Mouse (Mus musculus) T-cell, adult 2 months (primary cell): ENCODE results near the gene Lrp2bp.

Source experiments
- DNase-seq: peaks from one replicate; pipeline ENCODE4 v3.0.0; 2022; ENCODE audit warnings: low spot score

Gene Lrp2bp

DNA sequence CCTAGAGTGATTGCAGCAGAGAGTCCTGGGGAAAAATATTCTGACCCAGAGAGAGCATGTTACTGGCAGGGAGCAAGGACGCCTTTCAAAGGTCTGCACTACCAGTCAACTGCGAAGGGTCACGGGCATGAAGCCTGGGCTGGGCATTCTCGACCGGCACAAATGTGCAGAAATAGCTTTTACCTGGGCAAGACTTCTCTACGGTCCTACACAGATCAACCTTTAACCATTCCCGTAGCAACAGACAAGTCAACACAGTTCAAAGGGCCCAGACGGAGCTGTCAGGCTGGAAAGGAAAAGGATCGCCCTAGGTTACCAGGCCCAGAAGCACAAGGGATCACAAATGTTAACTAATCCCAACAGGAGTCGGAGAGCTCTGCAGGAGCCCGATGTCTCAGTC is 37.1 kb downstream of the Lrp2bp start:
- DNase-seq = no peak

DNA sequence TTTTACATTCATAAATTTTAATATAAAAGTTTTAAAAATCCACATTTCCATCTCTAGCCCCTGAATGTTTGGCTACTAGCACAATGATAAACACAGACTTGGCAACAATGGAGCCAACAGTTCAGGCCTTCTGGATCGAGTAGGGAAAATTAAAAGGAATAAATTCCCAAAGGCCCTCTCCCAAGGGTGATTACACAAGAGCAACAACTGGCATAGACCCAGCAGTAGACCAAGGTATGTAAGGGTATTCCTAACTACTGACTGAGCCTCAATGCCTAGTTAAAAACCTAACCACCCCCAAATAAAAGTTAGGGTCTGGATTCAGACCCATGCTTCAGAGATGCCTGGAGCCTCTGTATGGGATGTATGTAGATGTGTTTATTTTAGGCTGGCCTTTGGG is 40.6 kb downstream of the Lrp2bp start:
- no peak for DNase-seq

DNA sequence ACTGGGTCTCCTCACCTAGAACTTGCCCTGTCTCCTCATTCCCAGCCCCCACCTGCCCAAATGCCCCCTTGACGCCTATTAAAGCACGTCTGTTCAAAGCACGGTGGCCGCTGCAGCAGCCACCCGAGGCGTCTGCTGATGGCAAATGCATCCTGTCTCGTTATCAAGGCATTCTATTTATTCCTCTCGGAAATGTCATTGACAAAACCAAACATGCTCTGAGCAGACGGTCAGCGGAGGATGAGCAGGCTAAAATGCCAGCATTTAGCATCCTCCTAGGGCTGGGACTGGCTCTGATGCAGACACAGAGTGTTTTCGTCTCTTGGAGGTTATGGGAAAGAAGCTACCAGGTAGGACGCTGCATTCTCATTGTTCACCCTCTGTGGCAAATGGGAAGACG is 41.2 kb downstream of the Lrp2bp start:
- no peak for DNase-seq

DNA sequence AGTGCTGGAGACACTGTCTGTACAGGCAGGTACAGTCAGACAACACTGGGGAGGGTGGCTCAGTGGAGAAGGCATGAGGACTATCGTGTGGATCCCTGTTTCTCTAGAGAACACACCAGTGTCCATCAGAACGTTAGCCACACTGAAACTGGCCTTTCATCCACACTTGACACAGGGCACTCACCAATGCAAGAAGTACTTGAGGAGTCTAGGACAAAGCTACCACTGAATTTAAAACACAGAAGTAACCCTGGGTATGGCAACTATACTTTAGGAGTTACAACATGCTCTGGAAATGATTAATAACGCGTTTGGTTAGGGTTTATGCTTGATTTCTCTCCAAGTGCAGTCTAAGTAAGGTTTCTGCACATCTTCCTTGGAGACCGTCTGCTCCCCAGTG is 73.7 kb downstream of the Lrp2bp start:
- DNase-seq = no peak

DNA sequence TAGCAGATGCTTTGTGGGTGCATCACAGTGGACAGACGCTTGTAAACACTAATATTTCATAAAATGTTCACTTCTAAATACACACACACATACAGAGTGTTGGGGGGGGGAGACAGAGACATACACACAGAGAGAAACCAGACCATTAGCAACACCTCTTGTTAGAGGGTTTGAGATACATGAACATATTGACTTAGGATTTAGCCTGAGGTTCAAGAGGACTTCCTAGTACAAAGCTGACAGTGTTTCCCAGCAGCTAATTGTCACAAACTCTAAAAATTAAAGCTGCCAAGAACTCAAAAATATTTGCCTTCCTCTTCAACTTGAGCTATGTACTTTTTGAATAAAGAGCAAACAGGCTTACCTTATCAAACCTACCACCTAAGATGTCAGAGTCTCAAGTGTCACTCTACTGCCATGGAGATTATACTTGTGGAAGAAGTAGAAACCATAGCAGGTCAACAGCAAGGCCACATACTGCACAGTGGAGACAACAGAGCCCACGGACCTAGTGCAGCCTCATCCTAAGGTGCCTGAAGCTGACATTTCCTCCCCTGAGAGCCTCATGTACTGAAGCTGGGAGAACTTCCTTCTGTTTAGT is 74.5 kb downstream of the Lrp2bp start:
- no peak for DNase-seq

DNA sequence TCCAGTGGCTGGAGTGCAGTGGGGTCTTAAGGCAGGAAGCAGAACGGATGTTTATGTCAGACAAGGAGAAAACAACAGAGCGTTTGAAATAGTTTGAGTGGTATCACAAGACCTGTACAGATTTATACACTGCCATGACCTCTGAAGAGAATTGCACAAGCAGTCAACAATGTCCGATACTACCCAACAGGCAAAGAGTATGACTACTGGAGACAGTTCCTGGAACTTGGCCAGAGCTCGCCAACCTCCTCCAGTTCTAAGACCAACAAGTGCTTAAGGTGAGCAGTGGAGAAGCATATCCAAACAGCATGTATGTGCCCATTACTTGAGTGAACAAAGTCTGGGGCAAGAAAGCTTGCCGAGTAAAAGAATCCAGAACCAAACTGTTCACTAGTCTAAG is 76.1 kb downstream of the Lrp2bp start:
- no peak for DNase-seq

DNA sequence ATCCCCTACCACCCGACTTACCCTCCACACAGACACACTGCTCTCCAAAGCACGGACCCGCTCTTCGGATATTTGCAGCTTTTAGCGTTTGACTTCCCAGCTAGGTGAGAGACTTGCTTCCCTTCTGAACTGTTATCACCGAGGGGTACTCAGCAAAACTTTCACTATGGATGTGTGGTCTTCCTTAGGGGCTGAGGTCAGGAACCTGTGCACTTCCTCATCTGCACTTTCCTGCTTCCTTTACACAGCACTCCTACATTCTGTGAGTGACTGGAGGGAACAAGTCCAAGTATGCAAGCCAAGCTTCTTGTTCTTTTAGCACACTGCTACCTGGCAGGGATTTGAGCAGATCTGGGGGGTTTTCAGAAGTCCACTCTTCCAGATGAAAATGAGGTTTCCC is 79.8 kb downstream of the Lrp2bp start:
- DNase-seq = no peak
